Mouse (Mus musculus) erythroblast, adult 5-6 weeks (primary cell): ENCODE measurements around the gene Nlk. TPM values are rescaled to one million over a fixed set of nuclear protein-coding genes. Genes with fewer than 3 reads are reported as not detected.
"Not testable (repeated sequence)": the region's sequence is repeated elsewhere in the genome, so short reads cannot be mapped to it uniquely, and the experiment has no call there.

Source experiments
- ATAC-seq: replicated peaks from 2 replicates; pipeline ENCODE4 v1.8.0; 2016; ENCODE audit warnings: moderate number of reproducible peaks, mild to moderate bottlenecking, moderate TSS enrichment, inconsistent platforms; ENCODE audit not compliant: poor library complexity, low FRiP score, severe bottlenecking
- total RNA-seq, 2 experiments: library from RNA; stranded (forward) in 1 of 2; stranded (reverse) in 1 of 2; fragments of 150-400 nt in 1 of 2; fragments of 200-764, 138-1000 nt in 1 of 2; gene quantifications; 2 replicates each; pipeline versions ENCODE4 v1.2.3 to v1.2.4; 2015 to 2017; ENCODE audit warnings: low replicate concordance in 2 of 2

Gene Nlk
- total RNA-seq, 2 experiments from 2014 or later = 2.7 to 5.2 TPM

DNA sequence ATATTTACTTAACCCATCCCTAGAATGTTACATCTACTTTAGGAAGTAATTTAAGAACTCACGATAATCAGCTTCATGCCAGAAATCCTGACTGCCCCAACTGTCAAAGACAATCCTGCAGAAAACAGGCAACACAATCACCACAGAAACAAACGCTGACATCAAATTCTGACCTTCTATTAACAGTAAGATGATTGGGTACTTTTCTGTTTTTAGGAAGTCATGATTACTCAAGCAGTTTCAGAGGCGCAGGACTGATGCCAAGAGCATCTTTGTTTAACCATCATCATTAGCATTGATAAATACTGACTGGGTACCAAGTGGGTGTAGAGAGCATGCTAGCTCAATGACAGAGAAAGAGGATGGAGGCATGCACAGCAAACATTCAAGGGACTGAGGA, 96.7 kb downstream of the Nlk start:
- no peak for ATAC-seq

DNA sequence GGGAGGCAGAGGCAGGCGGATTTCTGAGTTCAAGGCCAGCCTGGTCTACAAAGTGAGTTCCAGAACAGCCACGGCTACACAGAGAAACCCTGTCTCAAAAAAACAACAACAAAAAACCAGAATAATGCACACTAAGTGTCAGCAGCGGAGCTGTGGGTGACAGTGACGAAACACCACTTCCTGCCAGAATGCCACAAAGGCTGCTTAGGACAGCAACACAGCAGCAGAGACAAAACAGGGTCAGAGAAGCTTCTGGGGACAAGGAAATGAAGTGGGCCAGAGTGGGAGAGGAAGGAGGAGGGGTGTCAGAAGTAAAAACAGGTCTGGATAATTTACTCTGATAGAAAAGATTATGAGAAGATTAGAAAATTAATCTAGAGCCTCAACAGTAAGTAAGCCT, 97.1 kb downstream of the Nlk start:
- no peak for ATAC-seq

DNA sequence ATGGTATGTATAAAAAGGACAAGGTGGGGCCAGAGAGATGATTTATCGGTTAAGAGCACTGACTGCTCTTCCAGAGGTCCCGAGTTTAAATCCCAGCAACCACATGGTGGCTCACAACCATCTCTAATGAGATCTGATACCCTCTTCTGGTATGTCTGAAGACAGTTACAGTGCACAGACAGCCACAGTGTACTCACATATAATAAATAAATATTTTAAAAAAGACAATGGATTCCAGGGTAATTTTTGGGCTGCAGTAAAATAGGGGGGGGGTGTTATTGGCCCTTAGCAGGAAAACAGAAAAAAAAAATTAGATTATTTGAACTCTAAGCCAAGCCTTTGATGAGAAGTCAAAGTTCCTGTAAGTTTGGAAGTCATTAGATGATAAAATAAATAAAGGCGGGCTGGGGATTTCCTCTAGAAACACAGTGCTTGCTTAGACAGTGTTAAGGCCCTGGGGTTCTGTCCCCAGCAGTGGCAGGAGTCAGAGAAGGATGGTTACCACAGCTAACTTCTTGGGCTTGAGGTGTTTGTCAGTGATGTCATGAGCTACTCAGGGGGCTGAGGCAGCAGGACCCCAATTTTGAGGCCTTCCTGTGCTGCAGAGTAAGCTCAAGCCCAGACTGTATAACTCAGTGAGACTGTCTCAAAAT, 98.3 kb downstream of the Nlk start:
- no peak for ATAC-seq

GRCm38 (mm10) chr11:78596750-78597149, 100.4 kb downstream of the Nlk start:
- no peak for ATAC-seq

- no peak for ATAC-seq
These were observed 101.4 kb downstream of the Nlk start for GRCm38 (mm10) chr11:78595773-78596172.

GRCm38 (mm10) chr11:78594271-78594964, 102.8 kb downstream of the Nlk start:
- ATAC-seq = no peak; the same call in 1 of the 2 replicates

GRCm38 (mm10) chr11:78587677-78588076, 109.5 kb downstream of the Nlk start:
- ATAC-seq = not testable (repeated sequence)

DNA sequence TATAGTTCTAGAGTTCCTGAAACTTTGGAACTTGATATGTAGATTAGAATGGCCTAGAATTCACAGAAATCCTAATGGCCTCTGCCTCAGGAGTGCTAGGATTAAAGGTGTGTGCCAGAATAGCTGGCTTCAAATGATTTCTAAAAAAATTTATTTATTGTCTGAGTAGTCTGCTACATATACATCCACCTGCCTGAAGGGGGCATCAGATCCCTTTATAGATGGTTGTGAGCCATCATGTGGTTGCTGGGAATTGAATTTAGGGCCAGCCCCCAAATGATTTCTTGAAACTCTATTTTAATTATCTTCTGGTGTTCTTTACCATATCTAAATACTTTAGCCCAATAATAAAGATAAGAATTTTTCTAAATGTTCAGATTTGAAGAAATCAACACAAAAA, 111.1 kb downstream of the Nlk start:
- ATAC-seq = no peak

- no peak for ATAC-seq
These were observed 114.3 kb downstream of the Nlk start for GRCm38 (mm10) chr11:78582848-78583247.

DNA sequence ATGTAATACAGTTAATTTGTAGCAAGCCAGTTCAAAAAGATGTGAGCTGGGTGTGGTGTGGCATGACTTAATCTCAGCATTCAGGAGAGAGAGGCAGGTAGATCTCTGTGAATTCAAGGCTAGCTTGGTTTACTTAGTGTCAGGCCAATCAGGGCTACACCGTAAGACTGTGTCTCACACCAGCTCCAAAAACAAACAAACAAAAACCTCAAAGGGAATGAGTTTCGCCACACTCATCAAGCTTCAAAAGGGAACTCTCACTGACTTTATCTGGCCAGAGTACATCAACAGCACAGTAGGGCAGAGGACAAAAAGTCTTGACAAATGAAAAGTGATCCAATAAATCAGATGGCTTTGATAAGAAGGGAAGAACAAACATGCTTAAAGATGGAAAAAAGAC, 122.2 kb downstream of the Nlk start:
- no peak for ATAC-seq

DNA sequence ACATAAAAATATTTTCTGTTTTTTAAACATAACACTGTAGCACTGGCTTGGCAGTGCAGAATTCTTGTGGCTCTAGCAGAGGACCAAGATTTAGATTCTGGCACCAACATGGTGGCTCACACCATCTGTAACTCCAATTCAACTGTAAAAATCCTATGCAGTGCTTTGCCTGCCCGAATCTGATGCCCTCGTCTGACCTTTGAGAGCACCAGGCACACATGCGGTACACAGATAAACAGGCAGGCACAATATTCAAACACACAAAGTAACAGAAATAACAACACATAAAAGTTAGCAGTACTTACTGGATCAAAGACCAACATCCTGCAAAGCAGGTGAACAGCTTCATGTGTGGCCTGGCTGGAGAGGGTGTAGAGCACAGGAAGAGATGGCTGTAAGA, 122.6 kb downstream of the Nlk start:
- no peak for ATAC-seq

- not testable (repeated sequence) for ATAC-seq
These were observed 123.1 kb downstream of the Nlk start for GRCm38 (mm10) chr11:78574031-78574430.

DNA sequence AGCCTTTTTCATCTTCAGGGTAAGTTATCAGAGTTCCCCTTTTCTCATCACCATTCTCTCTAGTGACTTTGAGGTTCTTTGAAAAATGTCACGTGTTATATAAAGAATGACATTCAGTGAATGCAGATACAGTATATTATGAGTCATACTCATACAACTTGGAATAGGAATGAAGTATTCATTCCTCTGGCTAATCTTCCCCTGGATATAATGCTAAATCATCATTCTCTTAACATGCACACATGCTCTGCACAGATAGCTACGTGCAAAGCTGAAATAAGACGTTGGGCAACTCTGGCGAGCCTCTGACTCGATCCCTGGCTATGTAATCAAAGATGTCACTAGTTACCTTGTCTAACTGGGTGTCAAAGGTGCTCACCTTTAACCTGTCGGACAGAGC, 125.3 kb downstream of the Nlk start:
- no peak for ATAC-seq

DNA sequence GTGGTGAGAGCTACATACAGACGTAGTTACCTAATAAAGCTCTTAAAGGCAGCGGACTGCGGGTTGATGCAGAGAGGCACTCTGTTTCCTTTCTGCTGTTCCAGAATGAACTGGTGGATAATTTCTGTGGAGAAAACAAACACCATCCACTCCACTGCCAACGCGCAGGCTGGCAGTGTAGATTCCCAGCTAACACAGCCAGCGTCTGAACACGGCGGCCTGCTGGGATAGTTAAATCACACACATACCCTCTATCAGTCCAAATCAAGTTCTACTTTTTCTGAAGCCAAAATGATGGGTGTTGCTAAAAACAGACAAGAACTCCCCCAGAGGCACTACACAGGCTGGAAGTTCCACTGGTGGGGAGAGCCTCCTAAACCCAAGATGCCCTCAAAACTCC, 125.7 kb downstream of the Nlk start:
- ATAC-seq = no peak

DNA sequence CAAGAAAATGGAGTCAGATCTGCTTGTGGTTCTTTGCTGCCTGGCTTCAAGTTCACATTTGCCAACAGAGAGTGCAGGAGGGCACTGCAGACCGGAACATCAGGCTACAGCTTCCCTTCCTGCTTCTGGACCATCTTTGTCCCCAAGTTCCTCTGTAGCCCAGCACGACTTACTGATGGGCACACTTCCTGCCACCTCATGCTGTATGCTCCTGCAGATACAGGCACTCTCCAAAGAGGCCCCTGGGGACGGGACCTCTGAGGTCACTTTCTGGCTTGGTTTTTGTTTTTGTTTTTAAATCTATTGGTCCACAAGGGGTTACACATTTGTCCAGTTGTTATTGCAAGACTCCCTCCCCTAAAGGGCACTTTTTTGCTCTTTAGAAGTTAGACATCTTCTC, 127.4 kb downstream of the Nlk start:
- no peak for ATAC-seq

DNA sequence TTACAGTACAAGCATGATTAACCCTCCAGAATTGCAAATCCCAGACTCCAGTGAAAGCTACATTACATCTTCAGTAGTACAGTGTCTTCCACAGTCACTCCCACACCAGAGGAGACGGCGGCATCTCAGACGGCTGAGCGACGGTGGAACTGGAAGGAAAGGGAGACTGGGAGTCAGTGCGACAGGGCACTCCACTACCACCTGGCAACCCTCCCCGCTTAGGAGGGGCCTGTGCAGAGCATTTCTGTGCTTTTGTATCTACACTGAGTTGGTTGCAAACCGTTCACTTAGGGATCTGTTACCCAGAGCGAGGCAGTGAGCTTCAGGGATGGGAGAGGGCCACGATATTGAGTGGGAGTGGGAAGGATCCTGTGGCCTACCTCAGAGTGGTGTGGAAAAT, 128.3 kb downstream of the Nlk start:
- no peak for ATAC-seq

DNA sequence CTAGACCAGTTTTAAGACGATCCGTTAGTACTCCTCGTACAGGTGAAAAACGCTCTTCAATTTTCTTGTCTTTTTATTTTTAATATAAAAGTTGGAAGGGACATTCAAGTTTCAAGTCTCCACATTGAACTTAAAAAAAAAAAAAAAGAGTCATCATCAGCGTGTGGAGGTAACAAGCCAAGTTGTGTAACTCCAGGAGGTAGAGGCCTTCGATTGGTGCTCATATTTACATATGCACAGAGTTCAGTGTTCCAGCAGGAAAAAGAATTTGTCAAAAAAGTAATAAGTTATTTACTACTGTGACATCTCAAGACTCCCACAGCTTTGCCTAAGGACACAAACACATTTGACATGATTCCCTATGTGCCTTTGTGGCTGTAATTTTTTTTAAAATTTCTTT, 129.6 kb downstream of the Nlk start:
- no peak for ATAC-seq

DNA sequence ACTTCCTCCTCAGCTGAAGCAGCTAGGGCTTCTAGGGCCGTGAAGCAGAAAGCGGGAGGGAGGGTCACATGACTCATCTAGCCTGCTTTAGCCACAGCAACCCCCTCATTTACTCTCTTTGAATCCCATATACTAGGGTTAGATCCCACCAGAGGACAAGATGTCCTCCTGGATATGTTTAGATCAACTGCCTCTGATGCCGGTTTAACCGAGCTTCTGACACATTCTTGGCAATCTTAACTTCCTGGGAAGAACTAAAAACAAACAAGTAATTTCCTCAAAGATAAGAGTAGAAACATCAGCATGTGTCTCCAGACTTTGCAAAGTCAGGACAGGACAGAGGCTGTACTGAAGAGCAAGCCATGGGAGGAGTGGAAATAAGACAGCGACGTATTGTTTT, 130.4 kb downstream of the Nlk start:
- no peak for ATAC-seq

DNA sequence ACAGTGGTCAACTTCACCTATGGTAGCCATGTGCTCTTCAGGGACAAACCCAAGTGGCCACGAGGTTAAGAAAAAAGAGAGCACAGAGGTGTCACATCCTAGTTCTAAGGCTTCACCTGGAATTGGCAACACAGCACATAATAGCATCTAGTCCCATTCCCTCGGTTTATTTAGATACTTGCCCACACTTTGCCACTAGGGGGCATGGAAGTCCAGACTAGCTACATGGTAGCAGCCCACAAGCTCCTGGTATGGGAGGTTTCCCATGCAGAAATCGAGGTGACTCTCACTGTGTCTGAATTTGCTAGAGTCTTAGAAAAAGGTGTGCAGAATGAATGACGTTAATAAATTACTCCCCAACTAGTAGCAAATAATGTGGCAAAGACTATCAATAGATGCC, 136.7 kb downstream of the Nlk start:
- peak; percentile 78 for ATAC-seq

DNA sequence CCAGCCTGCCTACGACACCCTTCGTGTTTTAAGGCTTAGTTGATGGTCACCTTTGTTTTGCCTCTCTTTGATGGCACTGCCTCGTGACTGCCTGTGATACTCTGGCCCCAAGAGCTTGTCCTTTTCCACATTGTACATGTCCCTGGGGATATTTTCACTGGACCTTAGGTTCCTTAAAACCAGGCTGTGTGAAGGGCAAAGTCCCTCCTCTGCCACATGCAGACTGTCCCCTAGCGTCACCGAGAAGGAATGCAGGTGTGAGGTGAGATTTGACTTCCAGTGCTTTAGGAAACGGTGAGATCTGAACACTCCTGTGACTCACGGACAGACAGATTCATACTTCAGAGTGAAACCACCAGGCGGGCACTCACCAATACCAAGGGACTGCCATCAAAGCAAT, 139.9 kb downstream of the Nlk start:
- 0 out of 2 replicates have a peak, but pooled peaks have one; percentile 5 for ATAC-seq

GRCm38 (mm10) chr11:78556070-78556469, 141.1 kb downstream of the Nlk start:
- ATAC-seq = no peak

GRCm38 (mm10) chr11:78555623-78556022, 141.6 kb downstream of the Nlk start:
- no peak for ATAC-seq
